Mouse (Mus musculus): ENCODE measurements at regions not wholly inside any gene's neighbourhood (a gene's known extent, or its start where the extent isn't known, plus 50 kb on each side); places are given as distances from the start of the nearest gene placed in this dataset.

- Histone ChIP-seq H3K79me2 (replicated peaks; ENCODE audit: control insufficient read depth, extremely low read depth, insufficient read depth, poor library complexity, severe bottlenecking) (no peaks in the 10 kb centered on the region), H3K9me3 (replicated peaks; ENCODE audit: low read length) (no peaks in the 10 kb centered on the region), H3K4me2 (ENCODE audit: insufficient read depth, low read depth, poor library complexity, severe bottlenecking) (no peak overlapping the region), H3K9ac (ENCODE audit: insufficient read depth, low read depth) (no peak overlapping the region), H3K36me3 (replicated peaks in 1 of 2; ENCODE audit: control insufficient read depth in 1 of 2, insufficient read depth in 1 of 2, low read length in 1 of 2) (no peaks in the 10 kb centered on the region), H3K4me1 (ENCODE audit: control insufficient read depth in 1 of 2, insufficient read depth in 2 of 2) (no peaks in the 10 kb centered on the region), H3K27me3 (replicated peaks) (no peaks in the 10 kb centered on the region), H3K27ac (ENCODE audit: insufficient read depth, low read depth) (no peak overlapping the region), H3K4me3 (replicated peaks in 1 of 3; ENCODE audit: low read depth in 2 of 3, low read length in 2 of 3, poor library complexity in 1 of 3) (no peak overlapping the region)
- in situ Hi-C loops (cut with MboI; ENCODE audit: low pct_ligation_motif_present, low pct_unique_long_range_greater_than_20kb, low sequenced_read_pairs) (no loop called here), dilution Hi-C loops (cut with MboI; ENCODE audit: extremely low pct_ligation_motif_present, extremely low pct_unique_long_range_greater_than_20kb, low sequenced_read_pairs) (no loop called here)
- TF ChIP-seq POLR2A (IDR thresholded peaks at IDR 0.05; ENCODE audit: low read depth, low read length) (no peak), MAZ (IDR thresholded peaks at IDR 0.05; ENCODE audit: low read depth, low read length) (no peak), MEF2A (IDR thresholded peaks at IDR 0.05; ENCODE audit: borderline replicate concordance, low read depth, low read length) (no peak), JUN (IDR thresholded peaks at IDR 0.05; ENCODE audit: insufficient read depth, low read depth, low read length) (no peak), PAX5 (IDR thresholded peaks at IDR 0.05; ENCODE audit: low read length) (no peak), KAT2A (IDR thresholded peaks at IDR 0.05; ENCODE audit: insufficient replicate concordance, low read length) (no peak), NRF1 (IDR thresholded peaks at IDR 0.05; ENCODE audit: low read depth, low read length) (no peak)
- no peak for DNase-seq (ENCODE audit: extremely low read depth)
These were observed 177.7 kb downstream of the Snx10 start for GRCm38 (mm10) chr6:51701253-51702020.

- DNase-seq (ENCODE audit: extremely low read depth) = no peak
- no peaks in the 10 kb centered on the region for H3K9me3 ChIP-seq (replicated peaks; ENCODE audit: low read length)
- no peak overlapping the region for H3K27ac ChIP-seq (ENCODE audit: insufficient read depth, low read depth)
- no peak overlapping the region for H3K9ac ChIP-seq (ENCODE audit: insufficient read depth, low read depth)
- H3K27me3 ChIP-seq (replicated peaks) = peaks cover 2% of the 10 kb centered on the region
- dilution Hi-C loops (cut with MboI; ENCODE audit: extremely low pct_ligation_motif_present, extremely low pct_unique_long_range_greater_than_20kb, low sequenced_read_pairs) = no loop called here
- TF ChIP-seq USF2 (conservative IDR thresholded peaks at IDR 0.05; ENCODE audit: low read depth, low read length) = no peak
- TF ChIP-seq UBTF (IDR thresholded peaks at IDR 0.05; ENCODE audit: low read depth, low read length) = no peak
- no peak for TF ChIP-seq NELFE (IDR thresholded peaks at IDR 0.05; ENCODE audit: low read depth, low read length)
- TF ChIP-seq ZC3H11A (IDR thresholded peaks at IDR 0.05; ENCODE audit: low read depth, low read length) = no peak
- no peak for TF ChIP-seq POLR2A (IDR thresholded peaks at IDR 0.05; ENCODE audit: low read depth, low read length)
- TF ChIP-seq MAFK (IDR thresholded peaks at IDR 0.05; ENCODE audit: insufficient replicate concordance, low read length) = no peak
- no peak for TF ChIP-seq JUND (conservative IDR thresholded peaks at IDR 0.05; ENCODE audit: low read depth, low read length)
- no peak for TF ChIP-seq GABPA (IDR thresholded peaks at IDR 0.05; ENCODE audit: insufficient replicate concordance, low read depth, low read length)
- H3K4me1 ChIP-seq (ENCODE audit: control insufficient read depth in 1 of 2, insufficient read depth in 2 of 2) = no peaks in the 10 kb centered on the region
- in situ Hi-C loops (cut with MboI; ENCODE audit: low pct_ligation_motif_present, low pct_unique_long_range_greater_than_20kb, low sequenced_read_pairs) = no loop called here
- no peak overlapping the region for H3K4me2 ChIP-seq (ENCODE audit: insufficient read depth, low read depth, poor library complexity, severe bottlenecking)
- no peaks in the 10 kb centered on the region for H3K36me3 ChIP-seq (replicated peaks in 1 of 2; ENCODE audit: control insufficient read depth in 1 of 2, insufficient read depth in 1 of 2, low read length in 1 of 2)
- H3K79me2 ChIP-seq (replicated peaks; ENCODE audit: control insufficient read depth, extremely low read depth, insufficient read depth, poor library complexity, severe bottlenecking) = no peaks in the 10 kb centered on the region
- H3K4me3 ChIP-seq (replicated peaks in 1 of 3; ENCODE audit: low read depth in 2 of 3, low read length in 2 of 3, poor library complexity in 1 of 3) = no peak overlapping the region
These were observed 178.9 kb downstream of the Snx10 start for GRCm38 (mm10) chr6:51702456-51703171.
